Mouse (Mus musculus) splenic B cell, adult 2 months (primary cell): ENCODE results near the gene Cyth2.

ENCODE experiments used
- DNase-seq: peaks from one replicate; pipeline ENCODE4 v3.0.0-alpha.2; 2011; ENCODE audit warnings: low read depth, low spot score
- H3K27me3 ChIP-seq: 2 replicates; pipeline ENCODE4 v1.6.1; 2012; ENCODE audit warnings: mild to moderate bottlenecking, low read length, moderate library complexity, mixed read lengths; ENCODE audit not compliant: control insufficient read depth, poor library complexity, insufficient read depth, severe bottlenecking
- H3K36me3 ChIP-seq: 2 replicates; pipeline ENCODE4 v1.6.1; 2012; ENCODE audit warnings: mild to moderate bottlenecking, low read length, moderate library complexity, mixed read lengths; ENCODE audit not compliant: control insufficient read depth, poor library complexity, insufficient read depth, severe bottlenecking

The Cyth2 gene

DNA sequence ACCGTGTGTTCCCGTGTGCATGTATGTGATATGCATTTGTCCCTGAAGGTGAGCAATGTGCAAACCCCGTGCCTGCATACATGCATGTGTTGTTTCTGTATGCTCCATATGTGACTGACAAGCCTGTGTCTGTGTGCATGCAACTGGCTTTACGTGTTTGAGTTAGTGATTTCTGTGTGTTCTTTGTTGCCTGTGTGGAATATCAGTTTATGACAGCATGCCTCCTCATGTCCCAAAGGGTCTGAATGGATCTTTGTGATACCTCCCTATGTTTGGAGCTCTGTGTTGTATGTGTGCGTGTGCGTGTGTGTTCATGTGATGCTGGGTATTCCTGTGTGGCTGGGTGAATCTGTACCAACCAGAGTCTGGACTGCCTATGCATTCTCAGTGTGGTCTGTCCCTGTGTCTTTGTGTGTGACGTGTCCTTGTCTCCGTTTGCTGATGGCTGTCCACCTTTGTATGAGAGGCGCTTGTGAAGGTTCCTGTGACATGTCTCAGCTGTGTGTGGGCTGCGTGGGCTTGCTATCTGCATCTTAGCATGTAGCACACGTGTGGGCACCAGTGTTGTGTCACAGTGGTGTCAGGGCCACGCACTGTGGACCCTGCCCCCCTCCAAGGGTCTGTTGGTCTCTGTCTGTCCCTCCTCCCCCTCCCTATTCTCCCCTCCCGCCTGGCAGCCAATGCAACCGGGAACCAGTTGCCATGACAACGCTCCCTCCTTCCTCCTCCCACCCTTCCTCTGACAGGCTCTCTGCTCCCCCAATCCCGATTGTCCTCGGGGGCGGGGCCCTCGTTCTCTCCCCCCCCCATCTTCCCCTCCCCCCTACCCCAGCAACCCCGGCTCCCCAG, 29.6 kb downstream of the Cyth2 start, which contains the start of gene Sult2b1:
Sult2b1 (minus strand) TSS at position 146 of the 849 bp plus-strand sequence.
- H3K36me3 ChIP-seq, result no peaks in the 10 kb centered on the region
- H3K27me3 ChIP-seq, result no peaks in the 10 kb centered on the region; the same call in 1 of the 2 replicates
- DNase-seq, result no peak

GRCm38 (mm10) chr7:45783511-45784091, 30.8 kb downstream of the Cyth2 start, which contains the start of gene Lmtk3:
TSS of gene Lmtk3 (plus strand) at chr7:45783738.
- Histone ChIP-seq H3K36me3 (no peaks in the 10 kb centered on the region), H3K27me3 (no peaks in the 10 kb centered on the region; the same call in 1 of the 2 replicates)
- peak; percentile 74 for DNase-seq

GRCm38 (mm10) chr7:45782271-45782670, 32.1 kb downstream of the Cyth2 start:
- Histone ChIP-seq H3K27me3 (no peaks in the 10 kb centered on the region; the same call in 1 of the 2 replicates), H3K36me3 (no peaks in the 10 kb centered on the region)
- no peak for DNase-seq

DNA sequence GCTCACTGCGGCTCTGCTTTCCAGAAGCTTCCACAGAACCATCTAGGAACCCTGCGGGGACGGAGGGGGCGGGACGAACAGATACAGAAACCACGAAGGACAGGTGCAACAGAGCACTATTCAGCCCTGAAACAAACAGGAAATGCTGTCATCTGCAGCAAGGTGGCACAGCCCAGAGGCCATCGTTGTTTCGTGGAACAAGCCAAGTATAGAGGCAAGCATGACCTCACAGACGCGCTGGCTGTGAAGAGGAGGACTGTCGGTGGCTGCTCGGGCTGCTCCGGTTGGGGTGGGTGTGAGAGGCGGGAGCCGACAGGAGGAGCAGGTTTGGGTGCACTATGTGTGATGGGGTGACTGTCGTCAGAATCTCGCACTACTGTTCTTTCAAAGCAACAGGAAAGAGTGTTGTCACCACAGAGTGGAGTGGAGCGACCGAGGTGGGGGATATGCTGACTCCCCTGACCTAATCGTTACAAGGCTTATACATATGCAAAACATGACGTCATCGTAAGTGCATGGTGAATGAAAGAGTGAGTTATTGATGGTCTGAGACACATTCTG, 35.2 kb downstream of the Cyth2 start:
- DNase-seq, result peak; percentile 79
- Histone ChIP-seq H3K27me3 (no peaks in the 10 kb centered on the region), H3K36me3 (no peaks in the 10 kb centered on the region)

GRCm38 (mm10) chr7:45775237-45775636, 39.1 kb downstream of the Cyth2 start:
- DNase-seq, result no peak
- H3K27me3 ChIP-seq, result no peaks in the 10 kb centered on the region
- no peaks in the 10 kb centered on the region for H3K36me3 ChIP-seq

DNA sequence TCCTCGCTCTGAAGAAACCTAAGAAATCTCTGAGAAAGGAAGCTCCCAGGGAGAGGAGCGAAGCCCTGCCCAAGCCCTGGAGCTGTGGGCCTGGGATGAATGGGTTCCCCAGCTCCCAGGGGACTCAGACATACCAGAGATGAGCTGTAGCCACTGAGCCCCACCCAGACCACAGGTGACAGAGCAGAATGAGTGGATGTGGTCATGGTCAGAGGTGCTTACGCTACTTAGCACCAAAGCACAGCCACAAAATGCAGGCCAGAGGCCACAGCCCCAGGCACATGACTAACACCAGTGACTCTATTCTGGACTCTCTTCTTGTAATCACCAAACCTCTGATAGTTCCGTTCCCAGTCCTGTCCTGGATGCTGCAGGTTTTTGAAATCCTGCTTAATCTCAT, 43.3 kb downstream of the Cyth2 start:
- no peak for DNase-seq
- H3K36me3 ChIP-seq, result no peaks in the 10 kb centered on the region
- H3K27me3 ChIP-seq, result no peaks in the 10 kb centered on the region

- Histone ChIP-seq H3K27me3 (no peaks in the 10 kb centered on the region), H3K36me3 (no peaks in the 10 kb centered on the region)
- no peak for DNase-seq
Observed at GRCm38 (mm10) chr7:45770427-45771082, 43.8 kb downstream of the Cyth2 start.

- no peak for DNase-seq
- Histone ChIP-seq H3K27me3 (no peaks in the 10 kb centered on the region), H3K36me3 (no peaks in the 10 kb centered on the region)
Observed at GRCm38 (mm10) chr7:45767500-45767899, 46.9 kb downstream of the Cyth2 start.

DNA sequence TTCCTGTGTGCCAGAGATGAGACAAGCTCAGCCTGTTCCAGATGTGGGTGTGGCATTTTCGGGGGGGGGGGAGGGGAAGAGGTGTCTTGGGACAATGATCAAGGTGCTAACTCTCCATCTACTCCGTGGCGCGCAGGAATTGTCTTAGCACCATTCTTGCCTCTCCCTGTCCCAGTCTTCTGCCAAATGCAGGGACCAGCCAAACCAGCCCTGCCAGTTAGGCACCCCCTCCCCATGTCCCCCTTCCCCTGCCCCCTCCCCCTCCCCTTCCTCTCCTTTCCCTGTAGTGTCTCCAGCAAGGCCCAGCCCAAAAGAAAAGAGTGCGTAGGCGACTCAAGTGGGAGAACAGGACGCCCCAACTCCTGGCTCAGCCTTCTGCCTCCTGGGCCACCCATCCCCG, 47.6 kb downstream of the Cyth2 start:
- no peaks in the 10 kb centered on the region for H3K27me3 ChIP-seq

DNA sequence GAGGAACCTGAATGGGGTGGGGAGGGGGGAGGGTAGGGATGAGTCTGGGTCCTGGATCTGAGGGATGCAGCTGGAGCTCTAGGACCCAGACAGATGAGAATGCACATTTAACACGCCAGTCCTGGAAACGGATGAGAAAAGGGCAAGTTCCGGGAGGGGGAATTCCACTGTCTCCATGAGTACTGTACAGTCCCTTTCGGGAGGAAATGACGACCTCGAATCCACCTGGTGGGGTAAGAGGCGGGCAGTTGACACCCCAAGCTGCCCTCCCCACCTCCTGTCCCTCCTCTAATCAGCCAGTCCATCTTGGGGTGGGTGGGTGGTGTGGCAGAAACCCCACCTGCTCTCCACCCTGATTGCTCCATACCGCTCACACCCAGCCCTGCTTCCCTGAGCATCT, 48.4 kb downstream of the Cyth2 start:
- no peak for DNase-seq
- no peaks in the 10 kb centered on the region for H3K36me3 ChIP-seq
- no peaks in the 10 kb centered on the region for H3K27me3 ChIP-seq

More for the DNA sequence above, 47.6 kb downstream of the Cyth2 start:
- DNase-seq, result no peak
- H3K36me3 ChIP-seq, result no peaks in the 10 kb centered on the region

GRCm38 (mm10) chr7:45760151-45760550, 54.2 kb downstream of the Cyth2 start:
- H3K36me3 ChIP-seq, result no peaks in the 10 kb centered on the region
- H3K27me3 ChIP-seq, result no peaks in the 10 kb centered on the region
- no peak for DNase-seq

GRCm38 (mm10) chr7:45759400-45759799, 55.0 kb downstream of the Cyth2 start:
- no peaks in the 10 kb centered on the region for H3K36me3 ChIP-seq
- no peak for DNase-seq

More at GRCm38 (mm10) chr7:45759400-45759799, 55.0 kb downstream of the Cyth2 start:
- H3K27me3 ChIP-seq, result no peaks in the 10 kb centered on the region
